Mouse (Mus musculus) liver, adult 2 months (tissue): ENCODE results near the gene Mapk8ip3. TPM values are rescaled to one million over a fixed set of nuclear protein-coding genes. Genes with fewer than 3 reads are reported as not detected.

Experiments used
- DNase-seq: peaks from one replicate; pipeline ENCODE4 v3.0.0-alpha.2; 2011; ENCODE audit warnings: low read depth, low spot score; ENCODE audit errors: extremely low read depth
- H3K27ac ChIP-seq: fragments of 200-500 bp; replicated peaks from 2 replicates; pipeline ENCODE4 v1.5.1; 2012; ENCODE audit warnings: low read depth, mild to moderate bottlenecking, control low read depth, inconsistent platforms, low read length; ENCODE audit not compliant: insufficient read depth
- H3K27me3 ChIP-seq: fragments of 200-500 bp; 2 replicates; pipeline ENCODE4 v1.6.1; 2012; ENCODE audit warnings: mild to moderate bottlenecking, moderate library complexity, low read length, inconsistent platforms; ENCODE audit not compliant: control insufficient read depth, insufficient read depth
- H3K36me3 ChIP-seq: fragments of 200-500 bp; 2 replicates; pipeline ENCODE4 v1.6.1; 2012; ENCODE audit warnings: low read length, inconsistent platforms; ENCODE audit not compliant: control insufficient read depth, insufficient read depth
- H3K4me1 ChIP-seq: fragments of 200-500 bp; 2 replicates; pipeline ENCODE4 v1.6.1; 2011; ENCODE audit warnings: low read length; ENCODE audit not compliant: control insufficient read depth, insufficient read depth
- H3K4me3 ChIP-seq: fragments of 200-500 bp; 2 replicates; pipeline ENCODE4 v1.5.1; 2011; ENCODE audit warnings: low read depth, mild to moderate bottlenecking, control low read depth, low read length, moderate library complexity; ENCODE audit not compliant: insufficient read depth
- H3K79me2 ChIP-seq: fragments of 200-500 bp; 2 replicates; pipeline ENCODE4 v1.6.1; 2012; ENCODE audit warnings: inconsistent platforms, mild to moderate bottlenecking, low read length, moderate library complexity; ENCODE audit not compliant: control insufficient read depth, insufficient read depth
- H3K9ac ChIP-seq: fragments of 200-500 bp; 2 replicates; pipeline ENCODE4 v1.6.1; 2012; ENCODE audit warnings: low read depth, mild to moderate bottlenecking, control low read depth, inconsistent platforms, low read length
- CTCF ChIP-seq: fragments of 200-500 bp; IDR thresholded peaks from 2 replicates; pipeline ENCODE4 v1.5.1; 2011; ENCODE audit warnings: low read depth, low read length, control low read depth
- POLR2A ChIP-seq: fragments of 200-500 bp; IDR thresholded peaks from 2 replicates; pipeline ENCODE4 v1.6.1; 2011; ENCODE audit warnings: low read length, control low read depth; ENCODE audit not compliant: insufficient read depth; ENCODE audit errors: extremely low read depth
- WGBS: fragments of 180-500 bp; shearing (Covaris S2); methylation state at CpG from one replicate; pipeline ENCODE4 v1.1.7; 2018; 5-methylcytosine and 5-hydroxymethylcytosine counted together
- polyA plus RNA-seq: library from polyadenylated mRNA; depleted of rRNA; stranded (reverse); fragments of >200 nt; gene quantifications from 2 replicates; pipeline ENCODE4 v1.2.3, GENCODE M21; 2012
- total RNA-seq: library from RNA; depleted of rRNA; stranded (reverse); fragments of >200 nt; gene quantifications from 2 replicates; pipeline ENCODE4 v1.2.3, GENCODE M21; 2014

Gene Mapk8ip3
- total and polyA plus RNA-seq, 2 experiments, result 11.7 to 51.4 TPM

DNA sequence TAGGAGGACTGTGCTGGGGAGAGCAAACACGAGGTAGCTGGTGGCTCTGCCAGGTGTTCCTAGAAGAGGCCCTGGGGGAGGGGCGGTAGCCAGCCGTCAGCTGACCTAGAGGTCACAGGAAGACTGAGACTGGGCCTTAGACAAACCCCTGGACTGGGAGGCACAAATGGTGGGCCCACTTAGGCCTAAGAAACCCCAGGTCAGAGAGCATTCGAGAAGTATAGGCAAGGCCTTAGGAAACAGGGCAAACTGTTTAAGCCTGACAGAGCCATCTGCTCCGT, 58.7 kb downstream of the Mapk8ip3 start:
- Histone ChIP-seq H3K79me2 (peaks cover 34% of the 10 kb centered on the region), H3K27ac (peak overlapping the region; percentile 91), H3K27me3 (no peaks in the 10 kb centered on the region), H3K4me1 (peaks cover 47% of the 10 kb centered on the region), H3K36me3 (peaks cover 2% of the 10 kb centered on the region; the same call in 1 of the 2 replicates), H3K4me3 (peak overlapping the region; percentile 74), H3K9ac (peak overlapping the region; percentile 77)
- TF ChIP-seq POLR2A (no peak), CTCF (no peak)
- DNase-seq, result peak; percentile 97
- WGBS, result 12% methylated on average over 5 of the region's 5 CpGs

DNA sequence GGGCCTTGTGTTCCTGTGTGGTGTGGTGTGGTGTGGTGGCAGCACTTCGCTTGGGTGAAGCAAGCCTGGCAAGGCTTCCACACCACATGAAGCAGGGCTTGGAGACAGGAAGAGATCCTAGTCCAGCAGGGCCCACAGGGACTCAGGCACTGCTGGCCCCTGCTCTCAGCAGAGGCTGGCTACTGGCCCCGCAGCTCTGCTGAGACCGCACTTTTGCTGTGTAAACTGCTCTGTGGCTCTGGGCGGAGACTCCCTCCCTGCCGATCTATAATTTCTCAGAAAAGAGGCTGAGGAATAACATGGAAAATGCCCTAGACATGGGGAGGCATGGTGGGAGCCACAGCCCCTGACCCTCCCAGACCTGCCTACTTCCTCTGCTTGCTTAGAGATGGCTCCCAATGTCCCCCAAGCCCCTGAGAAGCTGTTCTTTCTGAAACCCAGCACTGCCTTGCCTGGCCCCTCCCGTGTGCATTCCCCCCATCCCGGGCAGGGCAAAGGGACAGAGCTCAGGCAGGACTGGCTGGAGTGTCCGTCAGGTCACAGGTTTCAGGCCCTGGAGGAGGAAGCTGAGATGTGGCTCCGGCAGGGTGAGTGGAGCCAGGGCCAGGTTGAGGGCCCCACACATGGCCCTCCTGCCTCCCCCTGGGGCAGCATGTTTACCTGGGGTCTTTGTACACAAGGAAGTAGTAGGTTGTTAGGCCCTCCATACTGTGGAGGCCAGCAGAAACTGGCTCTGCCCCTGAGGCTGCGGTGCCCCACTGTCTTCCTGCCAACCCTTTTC, 59.3 kb downstream of the Mapk8ip3 start:
- peak overlapping the region; percentile 99 for H3K27ac ChIP-seq
- 10% methylated on average over 10 of the region's 10 CpGs for WGBS
- peak; percentile 90 for DNase-seq

DNA sequence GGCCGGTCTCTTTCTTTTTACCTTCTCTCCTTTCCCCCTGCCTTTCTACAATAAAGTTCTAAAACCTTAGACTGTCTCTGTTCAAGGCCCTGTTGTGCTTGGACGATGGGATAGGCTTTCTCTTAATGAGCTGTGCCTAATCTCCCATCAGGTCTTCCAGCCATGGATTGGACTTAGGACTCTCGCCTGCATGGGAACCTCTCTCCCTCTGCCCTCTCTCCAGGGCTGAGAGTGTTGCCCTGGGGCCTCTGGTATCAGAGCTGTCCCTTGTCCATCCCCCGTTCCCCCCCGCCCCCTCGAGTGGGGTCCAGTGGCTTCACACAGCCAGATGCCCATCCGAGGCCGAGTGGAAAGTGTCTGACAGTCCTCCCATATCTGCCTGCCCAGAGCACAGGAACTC, 61.8 kb downstream of the Mapk8ip3 start:
- Histone ChIP-seq H3K36me3 (no peaks in the 10 kb centered on the region), H3K27ac (no peak overlapping the region), H3K9ac (no peak overlapping the region), H3K79me2 (peaks cover 12% of the 10 kb centered on the region), H3K4me3 (no peak overlapping the region), H3K4me1 (peaks cover 24% of the 10 kb centered on the region), H3K27me3 (no peaks in the 10 kb centered on the region)
- TF ChIP-seq POLR2A, result no peak
- TF ChIP-seq CTCF, result no peak
- DNase-seq, result peak; percentile 62
- 53% methylated on average over 8 of the region's 8 CpGs for WGBS

More for the DNA sequence above, 59.3 kb downstream of the Mapk8ip3 start:
- TF ChIP-seq CTCF, result no peak; the same call in 1 of the 2 replicates
- TF ChIP-seq POLR2A, result peak; percentile 62; the same call in 1 of the 2 replicates
- Histone ChIP-seq H3K9ac (peak overlapping the region; percentile 83), H3K4me3 (peak overlapping the region; percentile 74), H3K4me1 (peaks cover 46% of the 10 kb centered on the region), H3K79me2 (peaks cover 34% of the 10 kb centered on the region), H3K27me3 (no peaks in the 10 kb centered on the region), H3K36me3 (peaks cover 2% of the 10 kb centered on the region; the same call in 1 of the 2 replicates)

DNA sequence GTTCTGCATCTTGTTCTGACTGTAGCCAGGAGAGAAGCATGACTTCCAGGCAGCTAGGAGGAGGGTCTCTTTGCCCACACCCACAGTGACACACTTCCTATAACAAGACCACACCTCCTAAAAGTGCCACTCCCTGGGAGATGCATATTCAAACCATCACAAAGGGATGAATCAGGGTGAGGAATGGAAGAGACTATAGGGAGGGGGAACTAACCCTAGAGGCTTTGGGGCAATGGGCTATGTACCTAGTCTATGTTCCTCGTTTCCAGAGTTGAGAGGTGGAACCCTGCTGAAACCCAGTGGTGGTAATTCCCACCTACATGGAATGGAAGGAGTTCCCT, 62.4 kb downstream of the Mapk8ip3 start:
- peaks cover 22% of the 10 kb centered on the region for H3K4me1 ChIP-seq
- no peaks in the 10 kb centered on the region for H3K27me3 ChIP-seq
- no peak overlapping the region for H3K4me3 ChIP-seq
- H3K27ac ChIP-seq, result no peak overlapping the region
- no peak for DNase-seq
- H3K36me3 ChIP-seq, result no peaks in the 10 kb centered on the region
- no peak overlapping the region for H3K9ac ChIP-seq
- no peak for TF ChIP-seq POLR2A
- no peak for TF ChIP-seq CTCF
- 77% methylated on average over 1 of the region's 1 CpGs for WGBS
- H3K79me2 ChIP-seq, result peaks cover 6% of the 10 kb centered on the region

DNA sequence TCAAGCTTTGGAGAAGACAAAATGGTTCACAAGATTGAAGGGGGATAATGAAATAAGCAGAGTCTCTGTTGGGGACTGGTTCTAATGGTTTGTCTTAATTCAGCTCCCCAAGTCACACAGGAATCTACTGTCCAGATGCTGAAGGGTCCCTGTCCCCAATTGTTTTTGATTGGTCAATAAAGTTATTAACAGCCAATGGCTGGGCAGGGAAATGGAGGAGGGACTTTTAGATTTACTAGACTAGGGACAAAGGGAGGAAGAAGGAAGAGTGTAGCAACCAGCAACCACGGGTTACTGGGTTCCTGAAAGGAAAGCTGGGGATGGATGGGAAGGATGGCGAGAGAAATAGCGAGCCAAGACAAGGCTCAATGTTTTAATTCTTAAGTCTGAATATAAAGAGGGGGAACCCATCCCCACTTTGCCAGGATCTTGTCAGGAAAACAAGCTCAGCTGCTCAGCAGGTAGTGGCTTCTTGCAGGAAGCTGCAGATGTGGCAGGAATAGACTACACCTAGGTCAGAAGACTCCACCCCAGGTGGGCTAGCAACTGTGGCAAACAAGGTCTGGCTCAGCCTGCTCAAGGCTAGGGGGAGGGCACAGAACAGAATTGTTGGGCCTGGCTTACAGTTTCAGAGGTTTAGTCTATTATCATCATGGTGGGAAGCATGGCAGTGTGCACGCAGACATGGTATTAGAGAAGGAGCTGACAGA, 62.9 kb downstream of the Mapk8ip3 start:
- WGBS, result 84% methylated on average over 4 of the region's 4 CpGs

More for the DNA sequence above, 62.9 kb downstream of the Mapk8ip3 start:
- no peak for DNase-seq
- Histone ChIP-seq H3K9ac (no peak overlapping the region), H3K27ac (no peak overlapping the region), H3K27me3 (no peaks in the 10 kb centered on the region), H3K4me1 (peaks cover 24% of the 10 kb centered on the region), H3K4me3 (no peak overlapping the region), H3K79me2 (peaks cover under 1% of the 10 kb centered on the region; the same call in 1 of the 2 replicates), H3K36me3 (no peaks in the 10 kb centered on the region)
- TF ChIP-seq CTCF, result no peak
- no peak for TF ChIP-seq POLR2A
